Mouse (Mus musculus): Measurements from ENCODE around the gene Tmem254c.
"Not testable (repeated sequence)": the region's sequence is repeated elsewhere in the genome, so short reads cannot be mapped to it uniquely, and the experiment has no call there.

- not testable (repeated sequence) for TF ChIP-seq CTCF (IDR thresholded peaks at IDR 0.05; ENCODE audit: low read depth); EP300 (optimal IDR thresholded peaks at IDR 0.05)
Observed at GRCm38 (mm10) chr14:26016414-26016813, 50.7 kb downstream of the Tmem254c start.

All from stomach, postnatal 0 days (tissue).